Mouse (Mus musculus) thymus, adult 2 months (tissue): ENCODE data around the gene 3110082I17Rik.

ENCODE experiments used
- CTCF ChIP-seq: fragments of 200-500 bp; IDR thresholded peaks from 2 replicates; pipeline ENCODE4 v1.5.1; 2012; ENCODE audit warnings: mild to moderate bottlenecking, control low read depth, low read length, moderate library complexity, borderline replicate concordance; ENCODE audit not compliant: control insufficient read depth, poor library complexity, insufficient read depth; ENCODE audit errors: extremely low read depth
- POLR2A ChIP-seq: fragments of 200-500 bp; IDR thresholded peaks from 2 replicates; pipeline ENCODE4 v1.6.1; 2012; ENCODE audit warnings: mild to moderate bottlenecking, low read length, control low read depth, moderate library complexity; ENCODE audit not compliant: control insufficient read depth, poor library complexity, insufficient read depth; ENCODE audit errors: extremely low read depth

GRCm38 (mm10) chr5:139364911-139365571 lies 95.3 kb downstream of the 3110082I17Rik start:
- TF ChIP-seq CTCF (no peak), POLR2A (no peak)
